In genomic region chr1:182585162-182585840, GRCm38 (mm10) we compare ENCODE assay signal across 8 mouse cellular contexts. TPM values are rescaled to one million over a fixed set of nuclear protein-coding genes. Genes with fewer than 3 reads are reported as not detected.
DNase-seq lines count a peak whose midpoint lies in the region; ATAC-seq and TF ChIP-seq lines count a peak whose summit lies in the region.

No protein-coding gene starts in this region.

- H3K4me1 ChIP-seq in liver, adult 2 months (ENCODE audit: control insufficient read depth, insufficient read depth, low read length) = peaks cover 1% of the 10 kb centered on the region; the same call in 1 of the 2 replicates
- 0 out of 2 replicates have a peak, but pooled peaks cover 3% of the 10 kb centered on the region for H3K4me1 ChIP-seq in hindbrain, embryonic 12.5 days

- H3K27ac ChIP-seq in liver, adult 2 months (replicated peaks; ENCODE audit: insufficient read depth, low read depth, low read length) = no peak overlapping the region
- no peak overlapping the region for H3K27ac ChIP-seq in hindbrain, embryonic 12.5 days
- H3K27ac ChIP-seq in left cerebral cortex, adult 2 months = no peak overlapping the region

- intact Hi-C loops in left cerebral cortex, adult 2 months (cut with DNase I) = no loop called here

- no peaks in the 10 kb centered on the region for H3K27me3 ChIP-seq in liver, adult 2 months (ENCODE audit: control insufficient read depth, insufficient read depth, low read length)
- no peaks in the 10 kb centered on the region; the same call in 1 of the 2 replicates for H3K27me3 ChIP-seq in hindbrain, embryonic 12.5 days

- 22% methylated on average over 16 of the region's 16 CpGs for WGBS in liver, adult 2 months
- 19% methylated on average over 16 of the region's 16 CpGs for WGBS in hindbrain, embryonic 12.5 days

- no peaks in the 10 kb centered on the region for H3K9me3 ChIP-seq in hindbrain, embryonic 12.5 days (replicated peaks)

- peak overlapping the region; percentile 15; the same call in 1 of the 2 replicates for H3K9ac ChIP-seq in liver, adult 2 months (ENCODE audit: low read depth, low read length)
- H3K9ac ChIP-seq in hindbrain, embryonic 12.5 days = no peak overlapping the region

- no peaks in the 10 kb centered on the region for H3K36me3 ChIP-seq in liver, adult 2 months (ENCODE audit: control insufficient read depth, insufficient read depth, low read length)
- H3K36me3 ChIP-seq in hindbrain, embryonic 12.5 days = no peaks in the 10 kb centered on the region

- TF ChIP-seq CTCF in liver, adult 2 months (IDR thresholded peaks at IDR 0.05; ENCODE audit: low read depth, low read length) = no peak
- no peak for TF ChIP-seq CTCF in left cerebral cortex, adult 2 months (IDR thresholded peaks at IDR 0.05)

- no peaks in the 10 kb centered on the region for H3K79me2 ChIP-seq in liver, adult 2 months (ENCODE audit: control insufficient read depth, insufficient read depth, low read length)

- DNase-seq in liver, adult 2 months (ENCODE audit: extremely low read depth, low read depth, low spot score) = no peak
- DNase-seq in liver = no peak
- DNase-seq in lung, postnatal 36 days = peak; percentile 44
- peak; percentile 72 for DNase-seq in thymus, postnatal 4 days
- DNase-seq in cerebellum, adult 18-20 months = no peak
- no peak for DNase-seq in cerebellum, postnatal 10 days
- DNase-seq in left cerebral cortex, adult 2 months (ENCODE audit: extremely low spot score in 1 of 2, low spot score in 2 of 2) = no peak

- ATAC-seq in hindbrain, embryonic 12.5 days (ENCODE audit: low FRiP score) = no peak

- peak overlapping the region; percentile 40 for H3K4me2 ChIP-seq in hindbrain, embryonic 12.5 days (replicated peaks)

- H3K4me3 ChIP-seq in liver, adult 2 months (ENCODE audit: insufficient read depth, low read depth, low read length) = peak overlapping the region; percentile 18; the same call in 1 of the 2 replicates
- H3K4me3 ChIP-seq in hindbrain, embryonic 12.5 days = no peak overlapping the region
- no peak overlapping the region for H3K4me3 ChIP-seq in left cerebral cortex, adult 2 months

- no peak for TF ChIP-seq POLR2A in liver, adult 2 months (IDR thresholded peaks at IDR 0.05; ENCODE audit: extremely low read depth, insufficient read depth, low read length)

RNA-seq across cellular contexts. Expression of gene Capn8, which starts 20.5 kb away (rescaled TPM):
- total RNA-seq in liver, adult 2 months (2014; rRNA removed) = 0.09 and 0.20 TPM in 2 replicates
- polyA plus RNA-seq in liver, adult 2 months (2012; rRNA removed) = 0.04 TPM in 2 replicates
- not detected in 2 replicates for polyA plus RNA-seq in hindbrain, embryonic 12.5 days (2016; fragmentation: Nextera tagmentation; extraction: Ambion mirVana)
- not detected for total RNA-seq in left cerebral cortex, adult 2 months (2021)

Comparison
In these comparisons a context has a peak if more than half of its experiments do, and no peak if none do; other contexts are left out.
1. DNase-seq: peak in lung, postnatal 36 days (single experiment) and thymus, postnatal 4 days (single experiment); none in liver, adult 2 months (single experiment), liver (single experiment), cerebellum, adult 18-20 months (0 of 2), cerebellum, postnatal 10 days (0 of 2) and left cerebral cortex, adult 2 months (0 of 2).